Mouse (Mus musculus) bone marrow macrophage, adult 2 months (primary cell): ENCODE data around the gene Lhpp.

Experiments used
- CTCF ChIP-seq: IDR thresholded peaks from 2 replicates; pipeline ENCODE4 v1.5.1; 2012; ENCODE audit warnings: low read depth, mild to moderate bottlenecking, low read length, moderate library complexity
- POLR2A ChIP-seq: IDR thresholded peaks from 2 replicates; pipeline ENCODE4 v1.6.1; 2012; ENCODE audit warnings: mild to moderate bottlenecking, low read depth, low read length, borderline replicate concordance

GRCm38 (mm10) chr7:132616391-132616790 lies 6.0 kb downstream of the Lhpp start:
- TF ChIP-seq CTCF (no peak), POLR2A (no peak)
